Mouse (Mus musculus): Measurements from ENCODE around the gene Tmem29. TPM values are rescaled to one million over a fixed set of nuclear protein-coding genes. Genes with fewer than 3 reads are reported as not detected.
"Not testable (repeated sequence)": the region's sequence is repeated elsewhere in the genome, so short reads cannot be mapped to it uniquely, and the experiment has no call there.

Gene Tmem29
- 74.2 and 76.6 TPM in 2 replicates for polyA plus RNA-seq (2014; fragmentation: Nextera tagmentation; extraction: Ambion mirVana)

- DNase-seq (ENCODE audit: low spot score) (peak; percentile 90), ATAC-seq (ENCODE audit: low FRiP score) (peak; percentile 97)
- 3% methylated on average over 30 of the region's 30 CpGs for WGBS
- H3K9me3 ChIP-seq (ENCODE audit: control insufficient read depth, low read length) = no peaks in the 10 kb centered on the region
- H3K36me3 ChIP-seq (replicated peaks; ENCODE audit: control insufficient read depth, insufficient read depth) = no peaks in the 10 kb centered on the region
- H3K4me1 ChIP-seq (replicated peaks; ENCODE audit: control insufficient read depth, insufficient read depth, low read length) = 0 out of 2 replicates have a peak, but pooled peaks cover 7% of the 10 kb centered on the region
- no peaks in the 10 kb centered on the region for H3K27me3 ChIP-seq (ENCODE audit: control insufficient read depth, insufficient read depth, low read length)
- H3K9ac ChIP-seq = peak within 1 kb of the TSS; percentile 62
- H3K4me2 ChIP-seq (replicated peaks) = peak within 1 kb of the TSS; percentile 53
- H3K27ac ChIP-seq = peak within 1 kb of the TSS; percentile 86
- H3K4me3 ChIP-seq (replicated peaks; ENCODE audit: low read length) = peak within 1 kb of the TSS; percentile 44
Measured at GRCm38 (mm10) chrX:150458766-150459350, at the start of gene Tmem29. Gene Tmem29 (minus strand): TSS chrX:150459154.

GRCm38 (mm10) chrX:150508696-150509095 is 49.7 kb upstream of the Tmem29 start:
- H3K4me3 ChIP-seq (replicated peaks; ENCODE audit: low read length) = no peak overlapping the region
- H3K9me3 ChIP-seq (ENCODE audit: control insufficient read depth, low read length) = no peaks in the 10 kb centered on the region
- H3K4me1 ChIP-seq (replicated peaks; ENCODE audit: control insufficient read depth, insufficient read depth, low read length) = no peaks in the 10 kb centered on the region
- H3K4me2 ChIP-seq (replicated peaks) = no peak overlapping the region
- no peaks in the 10 kb centered on the region for H3K27me3 ChIP-seq (ENCODE audit: control insufficient read depth, insufficient read depth, low read length)
- peak overlapping the region; percentile 79 for H3K27ac ChIP-seq
- DNase-seq (ENCODE audit: low spot score) (peak; percentile 24), ATAC-seq (ENCODE audit: low FRiP score) (peak; percentile 66)
- no peak overlapping the region for H3K9ac ChIP-seq
- 65% methylated on average over 6 of the region's 6 CpGs for WGBS
- 0 out of 2 replicates have a peak, but pooled peaks cover 3% of the 10 kb centered on the region for H3K36me3 ChIP-seq (replicated peaks; ENCODE audit: control insufficient read depth, insufficient read depth)

GRCm38 (mm10) chrX:150487811-150488210 is 28.9 kb upstream of the Tmem29 start:
- not testable (repeated sequence) for H3K4me3 ChIP-seq (replicated peaks; ENCODE audit: low read length); H3K4me2 ChIP-seq (replicated peaks); H3K9ac ChIP-seq; H3K9me3 ChIP-seq (ENCODE audit: control insufficient read depth, low read length); H3K27me3 ChIP-seq (ENCODE audit: control insufficient read depth, insufficient read depth, low read length); H3K36me3 ChIP-seq (replicated peaks; ENCODE audit: control insufficient read depth, insufficient read depth); H3K27ac ChIP-seq; ATAC-seq (ENCODE audit: low FRiP score); H3K4me1 ChIP-seq (replicated peaks; ENCODE audit: control insufficient read depth, insufficient read depth, low read length); DNase-seq (ENCODE audit: low spot score)
- WGBS = 55% methylated on average over 1 of the region's 10 CpGs

GRCm38 (mm10) chrX:150486314-150487030 is 27.5 kb upstream of the Tmem29 start:
- H3K4me2 ChIP-seq (replicated peaks); H3K9ac ChIP-seq; H3K27ac ChIP-seq; H3K36me3 ChIP-seq (replicated peaks; ENCODE audit: control insufficient read depth, insufficient read depth); ATAC-seq (ENCODE audit: low FRiP score); H3K4me1 ChIP-seq (replicated peaks; ENCODE audit: control insufficient read depth, insufficient read depth, low read length); H3K4me3 ChIP-seq (replicated peaks; ENCODE audit: low read length); H3K9me3 ChIP-seq (ENCODE audit: control insufficient read depth, low read length); H3K27me3 ChIP-seq (ENCODE audit: control insufficient read depth, insufficient read depth, low read length); DNase-seq (ENCODE audit: low spot score): not testable (repeated sequence)
- WGBS = 70% methylated on average over 8 of the region's 22 CpGs

- Histone ChIP-seq H3K9me3 (ENCODE audit: control insufficient read depth, low read length) (no peaks in the 10 kb centered on the region), H3K4me2 (replicated peaks) (peak overlapping the region; percentile 33), H3K4me1 (replicated peaks; ENCODE audit: control insufficient read depth, insufficient read depth, low read length) (no peaks in the 10 kb centered on the region), H3K27ac (peak overlapping the region; percentile 95), H3K27me3 (ENCODE audit: control insufficient read depth, insufficient read depth, low read length) (no peaks in the 10 kb centered on the region), H3K4me3 (replicated peaks; ENCODE audit: low read length) (peak overlapping the region; percentile 42), H3K36me3 (replicated peaks; ENCODE audit: control insufficient read depth, insufficient read depth) (no peaks in the 10 kb centered on the region), H3K9ac (peak overlapping the region; percentile 64)
- DNase-seq (ENCODE audit: low spot score) (peak; percentile 95), ATAC-seq (ENCODE audit: low FRiP score) (peak; percentile 97)
- WGBS = under 1% methylated on average over 34 of the region's 34 CpGs
Measured at GRCm38 (mm10) chrX:150477854-150478780, 19.2 kb upstream of the Tmem29 start.

GRCm38 (mm10) chrX:150471416-150471815 is 12.5 kb upstream of the Tmem29 start:
- no peak for DNase-seq (ENCODE audit: low spot score)

GRCm38 (mm10) chrX:150468266-150468665 is 9.3 kb upstream of the Tmem29 start:
- Histone ChIP-seq H3K27ac (no peak overlapping the region), H3K4me3 (replicated peaks; ENCODE audit: low read length) (no peak overlapping the region)

More at GRCm38 (mm10) chrX:150471416-150471815, 12.5 kb upstream of the Tmem29 start:
- 96% methylated on average over 1 of the region's 1 CpGs for WGBS
- H3K4me1 ChIP-seq (replicated peaks; ENCODE audit: control insufficient read depth, insufficient read depth, low read length) = no peaks in the 10 kb centered on the region
- H3K9ac ChIP-seq = no peak overlapping the region
- H3K4me2 ChIP-seq (replicated peaks) = no peak overlapping the region
- no peaks in the 10 kb centered on the region for H3K36me3 ChIP-seq (replicated peaks; ENCODE audit: control insufficient read depth, insufficient read depth)
- ATAC-seq (ENCODE audit: low FRiP score) = no peak
- no peaks in the 10 kb centered on the region for H3K9me3 ChIP-seq (ENCODE audit: control insufficient read depth, low read length)
- no peaks in the 10 kb centered on the region for H3K27me3 ChIP-seq (ENCODE audit: control insufficient read depth, insufficient read depth, low read length)
- no peak overlapping the region for H3K27ac ChIP-seq
- no peak overlapping the region for H3K4me3 ChIP-seq (replicated peaks; ENCODE audit: low read length)

GRCm38 (mm10) chrX:150466817-150467216 is 7.9 kb upstream of the Tmem29 start:
- H3K9ac ChIP-seq; H3K9me3 ChIP-seq (ENCODE audit: control insufficient read depth, low read length); H3K4me3 ChIP-seq (replicated peaks; ENCODE audit: low read length); H3K27ac ChIP-seq; H3K4me2 ChIP-seq (replicated peaks); H3K27me3 ChIP-seq (ENCODE audit: control insufficient read depth, insufficient read depth, low read length); ATAC-seq (ENCODE audit: low FRiP score); H3K36me3 ChIP-seq (replicated peaks; ENCODE audit: control insufficient read depth, insufficient read depth); DNase-seq (ENCODE audit: low spot score); H3K4me1 ChIP-seq (replicated peaks; ENCODE audit: control insufficient read depth, insufficient read depth, low read length): not testable (repeated sequence)
- WGBS = 68% methylated on average over 8 of the region's 8 CpGs

More at GRCm38 (mm10) chrX:150468266-150468665, 9.3 kb upstream of the Tmem29 start:
- WGBS = 88% methylated on average over 2 of the region's 2 CpGs
- Histone ChIP-seq H3K9ac (no peak overlapping the region), H3K9me3 (ENCODE audit: control insufficient read depth, low read length) (no peaks in the 10 kb centered on the region), H3K27me3 (ENCODE audit: control insufficient read depth, insufficient read depth, low read length) (no peaks in the 10 kb centered on the region), H3K36me3 (replicated peaks; ENCODE audit: control insufficient read depth, insufficient read depth) (no peaks in the 10 kb centered on the region), H3K4me2 (replicated peaks) (no peak overlapping the region), H3K4me1 (replicated peaks; ENCODE audit: control insufficient read depth, insufficient read depth, low read length) (no peaks in the 10 kb centered on the region)
- DNase-seq (ENCODE audit: low spot score) = no peak
- ATAC-seq (ENCODE audit: low FRiP score) = no peak

GRCm38 (mm10) chrX:150460143-150460542 is 1.2 kb upstream of the Tmem29 start:
- Histone ChIP-seq H3K36me3 (replicated peaks; ENCODE audit: control insufficient read depth, insufficient read depth) (no peaks in the 10 kb centered on the region), H3K27ac (no peak overlapping the region), H3K27me3 (ENCODE audit: control insufficient read depth, insufficient read depth, low read length) (no peaks in the 10 kb centered on the region), H3K4me2 (replicated peaks) (no peak overlapping the region), H3K4me1 (replicated peaks; ENCODE audit: control insufficient read depth, insufficient read depth, low read length) (0 out of 2 replicates have a peak, but pooled peaks cover 7% of the 10 kb centered on the region), H3K4me3 (replicated peaks; ENCODE audit: low read length) (no peak overlapping the region), H3K9me3 (ENCODE audit: control insufficient read depth, low read length) (no peaks in the 10 kb centered on the region), H3K9ac (no peak overlapping the region)
- ATAC-seq (ENCODE audit: low FRiP score) (no peak), DNase-seq (ENCODE audit: low spot score) (no peak)
- WGBS = 79% methylated on average over 2 of the region's 2 CpGs

Data from hindbrain, embryonic 14.5 days (tissue).